Mouse (Mus musculus): ENCODE data around the gene A26c2.

The A26c2 gene

DNA sequence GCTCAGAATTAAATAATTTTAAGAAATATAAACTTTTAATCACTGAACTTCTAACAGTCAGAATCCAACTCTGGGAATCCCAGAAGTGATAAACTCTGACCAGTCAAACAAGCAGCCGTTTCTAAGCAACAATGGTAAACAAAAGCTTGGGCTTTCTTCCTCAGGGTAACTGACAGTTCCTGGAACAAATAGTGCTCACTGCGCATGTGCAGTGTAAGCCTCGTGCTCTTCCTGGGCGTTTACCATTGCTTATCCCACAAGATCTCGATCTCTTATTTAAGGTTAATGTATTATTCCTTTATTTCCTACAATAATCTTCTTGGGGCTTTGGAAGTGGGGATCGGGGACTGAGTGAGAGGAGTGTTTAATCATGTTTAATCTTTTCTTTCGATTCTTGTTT lies at the start of gene A26c2:
A26c2 (minus strand) TSS at position 101 of the 400 bp plus-strand sequence.
- H3K27me3 ChIP-seq (ENCODE audit: control insufficient read depth, insufficient read depth, low read length, poor library complexity, severe bottlenecking), result no peaks in the 10 kb centered on the region
- no peak for DNase-seq (ENCODE audit: low read depth, low spot score)
- H3K36me3 ChIP-seq (ENCODE audit: control insufficient read depth, insufficient read depth, low read length, poor library complexity, severe bottlenecking), result no peaks in the 10 kb centered on the region

DNA sequence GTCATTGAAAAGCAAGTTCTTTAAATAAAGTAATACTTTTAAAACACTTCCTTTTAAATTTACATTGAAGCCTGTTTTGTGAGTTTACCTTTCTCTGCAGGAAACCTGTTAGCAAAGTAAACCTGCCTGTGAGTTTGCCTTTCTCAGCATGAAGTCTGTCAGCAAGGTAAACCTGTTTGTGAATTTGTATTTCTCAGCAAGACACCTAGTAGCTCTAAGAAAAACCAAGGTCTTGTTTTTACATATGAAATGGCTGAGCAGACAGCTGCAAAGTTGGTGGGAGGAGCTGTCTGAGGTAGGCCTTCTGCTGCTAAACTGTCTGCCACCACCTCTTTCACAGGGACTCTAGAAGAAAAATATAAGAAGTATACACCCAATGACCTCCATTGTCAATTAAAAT lies 28.0 kb upstream of the A26c2 start:
- no peak for DNase-seq (ENCODE audit: low read depth, low spot score)
- H3K36me3 ChIP-seq (ENCODE audit: control insufficient read depth, insufficient read depth, low read length, poor library complexity, severe bottlenecking), result no peaks in the 10 kb centered on the region
- no peaks in the 10 kb centered on the region for H3K27me3 ChIP-seq (ENCODE audit: control insufficient read depth, insufficient read depth, low read length, poor library complexity, severe bottlenecking)
